Mouse (Mus musculus): ENCODE measurements at regions not wholly inside any gene's neighbourhood (a gene's known extent, or its start where the extent isn't known, plus 50 kb on each side); places are given as distances from the start of the nearest gene placed in this dataset.

DNA sequence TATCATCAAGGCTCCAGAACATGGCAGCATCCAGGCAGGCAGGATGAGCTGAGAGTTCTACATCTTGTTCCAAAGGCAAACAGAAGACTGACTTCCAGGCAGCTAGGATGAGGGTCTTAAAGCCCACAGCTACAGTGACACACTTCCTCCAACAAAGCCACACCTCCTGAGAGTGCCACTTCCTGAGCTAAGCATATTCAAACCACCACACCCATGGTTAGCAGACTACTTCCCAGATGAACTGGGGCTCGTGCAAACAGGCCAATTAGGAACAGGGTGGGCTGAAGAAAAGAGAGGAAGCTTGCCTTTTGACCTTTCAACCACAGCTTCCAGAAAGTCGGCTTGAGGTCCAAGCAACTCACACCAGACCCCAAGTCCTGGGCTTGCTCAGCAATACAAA lies 77.8 kb upstream of the Bach2 start:
- TF ChIP-seq POLR2A (IDR thresholded peaks at IDR 0.05; ENCODE audit: insufficient read depth, low read length): no peak
- TF ChIP-seq CTCF (IDR thresholded peaks at IDR 0.05; ENCODE audit: low read depth, low read length): no peak
- TF ChIP-seq EP300 (IDR thresholded peaks at IDR 0.05; ENCODE audit: insufficient read depth, low read depth, low read length): no peak

All from ES-Bruce4 (cell line).